Mouse (Mus musculus) intestine, postnatal 0 days (tissue): ENCODE results near the gene Igfbp3. TPM values are rescaled to one million over a fixed set of nuclear protein-coding genes. Genes with fewer than 3 reads are reported as not detected.

Source experiments
- ATAC-seq: fragments of 200-750 bp; cut with Nextera tagmentation; 2 replicates; pipeline ENCODE4 v1.8.0; 2017; ENCODE audit warnings: mild to moderate bottlenecking, moderate TSS enrichment, moderate library complexity
- H3K27ac ChIP-seq: fragments of 300-500 bp; sonication (generic); 2 replicates; pipeline ENCODE4 v1.5.1; 2014; ENCODE audit warnings: mild to moderate bottlenecking, low read depth, low read length, moderate library complexity
- H3K27me3 ChIP-seq: fragments of 300-500 bp; sonication (generic); replicated peaks from 2 replicates; pipeline ENCODE4 v1.6.1; 2014; ENCODE audit warnings: low read length, mixed read lengths; ENCODE audit not compliant: control insufficient read depth, insufficient read depth
- H3K36me3 ChIP-seq: fragments of 300-500 bp; sonication (generic); 2 replicates; pipeline ENCODE4 v1.6.1; 2014; ENCODE audit warnings: mild to moderate bottlenecking, moderate library complexity; ENCODE audit not compliant: control insufficient read depth, insufficient read depth
- H3K4me1 ChIP-seq: fragments of 300-500 bp; sonication (generic); replicated peaks from 2 replicates; pipeline ENCODE4 v1.6.1; 2014; ENCODE audit warnings: antibody characterized with exemption, low read length, mixed read lengths; ENCODE audit not compliant: control insufficient read depth, insufficient read depth
- H3K4me2 ChIP-seq: fragments of 300-500 bp; sonication (generic); replicated peaks from 2 replicates; pipeline ENCODE4 v1.6.1; 2014; ENCODE audit warnings: low read depth, mild to moderate bottlenecking, moderate library complexity
- H3K4me3 ChIP-seq: fragments of 300-500 bp; sonication (generic); 2 replicates; pipeline ENCODE4 v1.5.1; 2014; ENCODE audit warnings: low read depth, low read length
- H3K9ac ChIP-seq: fragments of 300-500 bp; sonication (generic); 2 replicates; pipeline ENCODE4 v1.6.1; 2014; ENCODE audit warnings: mild to moderate bottlenecking, low read depth, low read length
- H3K9me3 ChIP-seq: fragments of 300-500 bp; sonication (generic); 2 replicates; pipeline ENCODE4 v1.6.1; 2016; ENCODE audit warnings: mixed run types; ENCODE audit not compliant: control insufficient read depth
- CTCF ChIP-seq: sonication (generic); IDR thresholded peaks from 2 replicates; pipeline ENCODE4 v1.5.1; 2016; ENCODE audit warnings: low read depth, mild to moderate bottlenecking, control low read depth, antibody characterized with exemption, moderate library complexity
- WGBS: fragments of 180-500 bp; shearing (Covaris S2); extraction: QIAGEN DNeasy Blood & Tissue Kit; methylation state at CpG from one replicate; pipeline ENCODE4 v1.1.7; 2014; 5-methylcytosine and 5-hydroxymethylcytosine counted together
- polyA plus RNA-seq: library from polyadenylated mRNA; unstranded; fragments of >200 nt; fragmentation: Nextera tagmentation; extraction: Ambion mirVana; gene quantifications from 2 replicates; pipeline ENCODE4 v1.2.1, GENCODE M21; 2015

Gene Igfbp3
- polyA plus RNA-seq, 1 experiment from 2014 or later = 52.7 TPM

DNA sequence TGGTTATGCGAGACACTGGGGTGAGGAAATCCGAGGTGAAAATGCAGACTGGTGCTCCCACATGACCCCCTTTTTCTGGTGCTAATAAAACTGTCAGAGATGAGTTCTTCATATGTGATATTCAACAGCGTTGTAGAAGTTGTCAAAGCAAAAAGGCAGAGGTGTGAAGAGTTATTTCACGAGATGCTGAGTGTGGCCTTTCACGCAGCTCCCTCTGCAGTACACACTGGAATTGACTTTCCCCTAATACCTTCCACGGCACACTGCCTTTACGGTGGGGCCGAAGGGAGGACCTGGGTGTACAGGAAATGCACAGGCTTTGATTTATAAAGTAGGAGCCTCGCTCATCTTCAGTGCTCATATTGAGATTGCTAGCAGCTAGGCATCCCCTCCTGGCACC lies 20.6 kb downstream of the Igfbp3 start:
- Histone ChIP-seq H3K9ac (no peak overlapping the region), H3K36me3 (no peaks in the 10 kb centered on the region), H3K4me1 (no peaks in the 10 kb centered on the region), H3K27me3 (no peaks in the 10 kb centered on the region), H3K27ac (no peak overlapping the region), H3K4me3 (no peak overlapping the region), H3K4me2 (no peak overlapping the region), H3K9me3 (no peaks in the 10 kb centered on the region)
- ATAC-seq = no peak
- 59% methylated on average over 9 of the region's 9 CpGs for WGBS
- TF ChIP-seq CTCF = 0 out of 2 replicates have a peak, but pooled peaks have one; percentile 11

DNA sequence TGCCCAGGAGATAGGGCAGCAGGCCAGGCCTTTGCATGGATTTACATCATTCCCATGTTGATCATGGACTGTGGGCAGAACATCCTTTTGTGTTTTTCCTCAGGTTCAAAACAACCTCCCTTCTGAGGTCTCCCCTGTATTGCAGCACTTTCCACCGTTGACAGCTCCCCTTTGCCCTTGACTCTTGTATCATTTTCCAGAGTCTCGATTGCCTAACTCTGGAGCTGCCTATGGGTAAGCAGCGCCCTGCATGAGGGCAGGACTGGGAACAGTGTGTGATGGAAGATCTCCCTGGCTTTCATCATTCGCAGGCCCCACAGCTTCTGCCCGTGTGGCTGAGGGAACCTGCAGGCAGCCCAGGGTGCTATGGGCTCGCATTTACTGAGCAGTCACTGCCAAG lies 21.0 kb downstream of the Igfbp3 start:
- H3K36me3 ChIP-seq = no peaks in the 10 kb centered on the region
- WGBS = 42% methylated on average over 6 of the region's 6 CpGs
- no peak for ATAC-seq
- no peak overlapping the region for H3K4me3 ChIP-seq
- no peak overlapping the region for H3K9ac ChIP-seq
- no peak overlapping the region for H3K27ac ChIP-seq
- no peak overlapping the region for H3K4me2 ChIP-seq
- H3K27me3 ChIP-seq = no peaks in the 10 kb centered on the region
- no peaks in the 10 kb centered on the region for H3K9me3 ChIP-seq
- no peak for TF ChIP-seq CTCF
- no peaks in the 10 kb centered on the region for H3K4me1 ChIP-seq

DNA sequence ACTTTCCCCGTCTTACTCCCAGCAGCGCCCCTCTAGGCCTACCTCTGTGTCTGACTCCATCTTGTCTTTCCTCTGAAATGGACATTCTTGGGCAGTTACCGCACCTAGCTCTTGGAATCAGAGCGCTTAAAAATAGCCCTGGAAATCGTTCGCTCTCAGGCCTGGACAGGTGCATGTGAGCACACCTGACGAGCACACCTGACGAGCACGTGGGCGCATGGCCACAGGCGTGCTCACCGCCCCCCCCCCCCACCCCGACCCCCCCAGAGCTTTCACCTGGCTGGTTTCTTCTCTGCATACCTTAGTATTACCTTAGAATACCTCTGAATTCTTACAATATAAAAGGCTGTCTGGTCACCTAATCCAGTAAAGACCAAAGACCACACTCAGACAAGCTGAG lies 25.3 kb downstream of the Igfbp3 start, which contains the start of gene Gm11985:
Gm11985 (minus strand) TSS at position 101 of the 400 bp plus-strand sequence.
- ATAC-seq = no peak
- no peaks in the 10 kb centered on the region for H3K36me3 ChIP-seq
- H3K9me3 ChIP-seq = no peaks in the 10 kb centered on the region
- H3K9ac ChIP-seq = no peak within 1 kb of the TSS
- no peak within 1 kb of the TSS for H3K27ac ChIP-seq
- H3K4me3 ChIP-seq = no peak within 1 kb of the TSS
- no peaks in the 10 kb centered on the region for H3K4me1 ChIP-seq
- WGBS = 85% methylated on average over 11 of the region's 13 CpGs
- TF ChIP-seq CTCF = no peak
- no peak within 1 kb of the TSS for H3K4me2 ChIP-seq
- no peaks in the 10 kb centered on the region for H3K27me3 ChIP-seq

DNA sequence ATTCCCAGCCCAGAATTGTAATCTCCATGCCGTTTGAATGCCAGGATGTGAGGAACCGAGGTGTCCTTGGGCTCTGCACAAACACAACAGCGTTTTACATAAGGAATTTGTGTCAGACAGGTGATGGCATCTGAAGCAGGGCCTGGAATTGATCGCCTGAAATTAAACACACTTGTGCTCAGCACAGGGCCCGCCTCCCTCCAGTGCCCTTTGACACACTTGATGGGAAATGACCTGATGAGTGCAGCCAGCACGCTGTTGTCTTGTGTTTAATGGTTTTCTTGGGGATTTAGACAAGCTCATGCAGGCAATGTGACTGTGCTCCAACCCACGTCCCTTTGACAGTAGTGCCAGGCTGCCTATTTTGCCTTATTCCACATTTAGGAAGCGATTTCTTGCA lies 26.3 kb downstream of the Igfbp3 start:
- no peak overlapping the region for H3K9ac ChIP-seq
- no peaks in the 10 kb centered on the region for H3K4me1 ChIP-seq
- ATAC-seq = no peak
- no peaks in the 10 kb centered on the region for H3K36me3 ChIP-seq
- H3K4me2 ChIP-seq = no peak overlapping the region
- H3K27ac ChIP-seq = no peak overlapping the region
- H3K4me3 ChIP-seq = no peak overlapping the region
- WGBS = 58% methylated on average over 8 of the region's 8 CpGs
- H3K27me3 ChIP-seq = no peaks in the 10 kb centered on the region
- TF ChIP-seq CTCF = no peak
- H3K9me3 ChIP-seq = no peaks in the 10 kb centered on the region

DNA sequence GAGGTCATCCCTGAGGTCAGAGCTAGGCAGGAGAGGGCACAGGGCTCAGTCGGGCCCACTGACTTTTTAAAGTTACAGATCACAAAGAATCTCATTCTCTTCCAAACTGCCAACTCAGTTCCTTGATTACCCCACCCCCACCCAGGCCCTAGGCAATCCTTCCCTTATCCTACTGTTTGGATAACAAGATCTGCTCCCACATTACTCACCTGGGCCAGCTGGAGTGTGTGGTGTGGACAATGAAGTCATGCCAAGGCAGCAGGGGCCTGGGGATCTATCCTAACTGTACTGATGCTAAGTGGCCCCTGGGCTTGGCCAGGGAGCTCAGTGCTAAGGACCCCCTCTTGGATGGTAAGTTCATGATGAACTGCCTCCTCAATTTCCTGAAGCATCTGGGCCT lies 29.3 kb downstream of the Igfbp3 start:
- TF ChIP-seq CTCF = no peak
- 26% methylated on average over 1 of the region's 1 CpGs for WGBS
- Histone ChIP-seq H3K9ac (no peak overlapping the region), H3K4me3 (no peak overlapping the region), H3K4me2 (no peak overlapping the region), H3K27me3 (no peaks in the 10 kb centered on the region), H3K4me1 (no peaks in the 10 kb centered on the region), H3K9me3 (no peaks in the 10 kb centered on the region), H3K27ac (no peak overlapping the region), H3K36me3 (no peaks in the 10 kb centered on the region)
- ATAC-seq = no peak

DNA sequence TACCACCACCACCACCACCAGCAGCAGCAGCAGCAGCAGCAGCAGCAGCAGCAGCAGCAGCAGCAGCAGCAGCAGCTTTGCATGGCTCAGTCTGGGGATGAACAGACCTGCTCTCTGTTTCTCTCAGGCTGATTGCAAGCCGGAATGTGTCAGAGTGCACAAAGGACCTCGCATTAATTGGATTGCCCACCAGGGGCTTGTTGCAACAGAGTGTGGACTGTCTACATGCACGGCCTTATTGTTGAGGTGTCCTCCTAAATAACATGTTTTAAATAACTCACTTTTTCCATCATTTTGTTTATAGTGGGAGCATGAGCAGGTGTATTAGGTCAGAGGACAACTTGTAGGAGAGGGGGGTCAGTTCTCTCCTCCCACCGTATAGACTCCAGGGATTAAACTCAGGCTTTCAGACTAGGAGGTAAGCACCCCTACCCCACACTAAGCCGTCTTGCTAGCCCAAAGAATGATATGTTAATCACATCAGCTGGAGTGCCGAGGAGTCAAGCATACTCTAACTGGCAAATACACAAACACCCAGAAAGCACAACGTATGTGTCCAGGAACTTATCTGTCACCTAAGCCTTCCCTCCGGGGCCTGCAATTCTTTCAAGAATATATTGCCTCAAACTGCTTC lies 31.2 kb downstream of the Igfbp3 start:
- Histone ChIP-seq H3K36me3 (no peaks in the 10 kb centered on the region), H3K27me3 (no peaks in the 10 kb centered on the region), H3K27ac (no peak overlapping the region), H3K4me2 (no peak overlapping the region), H3K4me3 (no peak overlapping the region), H3K9ac (no peak overlapping the region), H3K9me3 (no peaks in the 10 kb centered on the region), H3K4me1 (no peaks in the 10 kb centered on the region)
- 43% methylated on average over 8 of the region's 8 CpGs for WGBS
- ATAC-seq = no peak
- TF ChIP-seq CTCF = no peak

DNA sequence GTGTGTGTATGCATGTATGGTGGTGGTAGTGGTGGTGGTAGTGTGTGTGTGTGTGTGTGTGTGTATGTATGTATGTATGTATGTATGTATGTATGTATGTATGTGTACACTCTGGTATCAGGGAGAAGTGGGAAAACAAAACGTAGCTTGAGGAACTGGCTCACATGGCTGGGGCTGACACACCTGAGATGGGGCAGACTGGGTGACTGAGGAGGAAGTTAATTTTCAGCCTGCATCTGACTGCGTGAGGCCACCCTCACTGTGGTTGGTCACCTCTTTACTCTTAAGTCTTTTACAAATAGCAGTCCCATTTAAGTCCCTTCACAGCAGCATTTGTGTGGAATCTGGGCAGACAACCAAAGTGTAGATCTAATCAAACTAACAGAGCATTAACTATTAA lies 34.4 kb downstream of the Igfbp3 start:
- no peak overlapping the region for H3K4me2 ChIP-seq
- no peak overlapping the region for H3K4me3 ChIP-seq
- H3K4me1 ChIP-seq = no peaks in the 10 kb centered on the region
- H3K27ac ChIP-seq = no peak overlapping the region
- no peaks in the 10 kb centered on the region for H3K27me3 ChIP-seq
- no peak for TF ChIP-seq CTCF
- no peak for ATAC-seq
- H3K9me3 ChIP-seq = no peaks in the 10 kb centered on the region
- no peak overlapping the region for H3K9ac ChIP-seq
- 32% methylated on average over 2 of the region's 2 CpGs for WGBS
- no peaks in the 10 kb centered on the region for H3K36me3 ChIP-seq
